Mouse (Mus musculus): ENCODE results near the gene Gm21985. TPM values are rescaled to one million over a fixed set of nuclear protein-coding genes. Genes with fewer than 3 reads are reported as not detected.
"Not testable (repeated sequence)": the region's sequence is repeated elsewhere in the genome, so short reads cannot be mapped to it uniquely, and the experiment has no call there.

The Gm21985 gene
- polyA plus RNA-seq, 1 experiment from 2014 or later, result not detected

- no peak overlapping the region for H3K27ac ChIP-seq
- DNase-seq (ENCODE audit: extremely low spot score, low spot score), result no peak
- peaks cover 21% of the 10 kb centered on the region for H3K4me1 ChIP-seq
- WGBS, result 95% methylated on average over 2 of the region's 2 CpGs
- H3K27me3 ChIP-seq (ENCODE audit: poor library complexity, severe bottlenecking), result no peaks in the 10 kb centered on the region
- no peak overlapping the region for H3K4me3 ChIP-seq
- no peaks in the 10 kb centered on the region for H3K36me3 ChIP-seq (replicated peaks)
- H3K9me3 ChIP-seq, result no peaks in the 10 kb centered on the region
Measured at GRCm38 (mm10) chr2:112270011-112270410, 3.9 kb downstream of the Gm21985 start.

GRCm38 (mm10) chr2:112272909-112273308, 6.8 kb downstream of the Gm21985 start:
- Histone ChIP-seq H3K36me3 (replicated peaks) (no peaks in the 10 kb centered on the region), H3K27ac (no peak overlapping the region)
- 97% methylated on average over 2 of the region's 2 CpGs for WGBS

DNA sequence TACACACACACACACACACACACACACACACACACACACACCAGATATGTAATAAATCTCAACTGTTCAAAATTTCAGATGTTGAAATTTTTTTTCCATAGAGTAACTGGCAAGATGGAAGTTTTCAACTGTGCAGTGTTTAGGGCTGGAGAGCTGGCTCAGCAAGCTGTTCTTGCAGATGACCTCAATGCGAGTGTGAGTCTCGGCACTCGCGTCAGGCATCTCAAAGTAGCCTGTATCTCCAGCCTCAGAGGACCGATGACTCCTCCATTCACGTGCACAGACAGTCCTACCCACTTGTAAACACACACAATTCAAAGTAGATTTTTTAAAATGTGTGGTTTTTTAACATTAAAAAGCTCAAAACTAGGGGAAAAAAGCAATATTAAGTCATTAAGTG, 7.4 kb downstream of the Gm21985 start:
- Histone ChIP-seq H3K36me3 (replicated peaks) (no peaks in the 10 kb centered on the region), H3K27me3 (ENCODE audit: poor library complexity, severe bottlenecking) (no peaks in the 10 kb centered on the region), H3K4me1 (no peaks in the 10 kb centered on the region; the same call in 1 of the 2 replicates), H3K4me3 (no peak overlapping the region), H3K9me3 (no peaks in the 10 kb centered on the region), H3K27ac (no peak overlapping the region)
- DNase-seq (ENCODE audit: extremely low spot score, low spot score), result no peak
- 92% methylated on average over 6 of the region's 6 CpGs for WGBS

More at GRCm38 (mm10) chr2:112272909-112273308, 6.8 kb downstream of the Gm21985 start:
- DNase-seq (ENCODE audit: extremely low spot score, low spot score), result no peak
- Histone ChIP-seq H3K27me3 (ENCODE audit: poor library complexity, severe bottlenecking) (no peaks in the 10 kb centered on the region), H3K4me1 (no peaks in the 10 kb centered on the region; the same call in 1 of the 2 replicates), H3K9me3 (no peaks in the 10 kb centered on the region), H3K4me3 (no peak overlapping the region)

DNA sequence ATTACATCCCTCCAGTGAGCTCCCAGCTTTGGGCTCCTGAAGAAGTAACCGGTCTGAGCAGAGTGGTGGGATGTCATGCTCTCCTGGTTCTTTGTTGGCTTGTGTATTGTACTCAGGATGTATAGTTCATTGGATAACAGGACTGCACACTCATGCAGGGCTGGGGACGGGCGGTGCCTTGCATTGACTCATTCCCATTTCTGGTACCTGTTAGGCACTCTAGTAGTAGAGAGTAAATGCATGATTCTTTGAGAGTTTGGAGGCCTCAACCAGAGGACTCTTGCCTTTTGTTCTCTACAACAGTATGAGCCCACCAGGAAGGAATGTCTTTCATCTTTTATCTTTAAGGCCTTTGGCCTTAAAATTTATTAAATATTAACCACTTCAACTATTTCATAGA, 10.8 kb downstream of the Gm21985 start:
- Histone ChIP-seq H3K27ac (no peak overlapping the region), H3K27me3 (ENCODE audit: poor library complexity, severe bottlenecking) (no peaks in the 10 kb centered on the region), H3K4me3 (no peak overlapping the region), H3K36me3 (replicated peaks) (no peaks in the 10 kb centered on the region), H3K9me3 (no peaks in the 10 kb centered on the region), H3K4me1 (no peaks in the 10 kb centered on the region)
- 94% methylated on average over 3 of the region's 3 CpGs for WGBS
- no peak for DNase-seq (ENCODE audit: extremely low spot score, low spot score)

GRCm38 (mm10) chr2:112282846-112283245, 16.7 kb downstream of the Gm21985 start:
- Histone ChIP-seq H3K36me3 (replicated peaks) (no peaks in the 10 kb centered on the region), H3K27ac (no peak overlapping the region), H3K4me1 (peaks cover 19% of the 10 kb centered on the region), H3K9me3 (no peaks in the 10 kb centered on the region), H3K27me3 (ENCODE audit: poor library complexity, severe bottlenecking) (no peaks in the 10 kb centered on the region), H3K4me3 (no peak overlapping the region)
- no peak for DNase-seq (ENCODE audit: extremely low spot score, low spot score)
- 98% methylated on average over 1 of the region's 1 CpGs for WGBS

- Histone ChIP-seq H3K36me3 (replicated peaks) (no peaks in the 10 kb centered on the region), H3K27me3 (ENCODE audit: poor library complexity, severe bottlenecking) (no peaks in the 10 kb centered on the region), H3K27ac (peak overlapping the region; percentile 81), H3K9me3 (no peaks in the 10 kb centered on the region), H3K4me3 (peak overlapping the region; percentile 61), H3K4me1 (peaks cover 19% of the 10 kb centered on the region)
- peak; percentile 46 for DNase-seq (ENCODE audit: extremely low spot score, low spot score)
- 2% methylated on average over 21 of the region's 21 CpGs for WGBS
Measured at GRCm38 (mm10) chr2:112284363-112285030, 18.4 kb downstream of the Gm21985 start.

DNA sequence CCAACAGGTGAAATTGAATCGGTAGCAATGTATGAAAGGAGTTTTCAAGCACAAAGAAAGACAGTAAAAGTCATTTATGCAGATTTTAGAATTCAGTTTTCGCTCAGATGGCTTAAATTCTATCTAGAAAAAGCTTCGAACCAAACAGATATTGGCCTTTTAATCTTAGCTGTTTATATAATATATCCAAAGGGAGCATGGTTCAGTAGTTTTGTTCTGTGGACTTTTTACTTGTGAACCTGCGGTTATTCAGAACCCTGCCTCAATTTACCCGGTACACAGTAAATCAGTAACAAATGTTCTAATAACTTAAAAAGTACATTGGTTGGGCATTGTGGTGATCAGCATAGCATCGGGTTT, 18.9 kb downstream of the Gm21985 start:
- Histone ChIP-seq H3K36me3 (replicated peaks) (no peaks in the 10 kb centered on the region), H3K4me3 (peak overlapping the region; percentile 61), H3K27me3 (ENCODE audit: poor library complexity, severe bottlenecking) (no peaks in the 10 kb centered on the region), H3K27ac (no peak overlapping the region), H3K9me3 (no peaks in the 10 kb centered on the region), H3K4me1 (peaks cover 19% of the 10 kb centered on the region)
- no peak for DNase-seq (ENCODE audit: extremely low spot score, low spot score)
- 65% methylated on average over 6 of the region's 6 CpGs for WGBS

DNA sequence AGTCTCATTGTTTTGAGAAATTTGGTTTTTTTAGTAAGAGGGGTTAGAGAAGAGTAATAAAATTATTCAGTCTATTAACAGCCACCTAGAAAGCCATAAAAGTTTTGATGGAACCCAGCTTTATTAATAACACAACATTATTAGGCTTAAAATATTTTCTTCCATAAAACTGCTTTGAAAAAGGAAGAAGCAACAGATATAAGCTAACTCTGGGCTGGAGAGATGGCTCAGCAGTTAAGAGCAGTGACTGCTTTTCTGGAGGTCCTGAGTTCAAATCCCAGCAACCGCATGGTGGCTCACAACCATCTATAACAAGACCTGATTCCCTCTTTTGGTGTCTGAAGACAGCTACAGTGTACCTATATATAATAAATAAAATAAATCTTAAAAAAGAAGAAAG, 19.9 kb downstream of the Gm21985 start:
- not testable (repeated sequence) for H3K4me3 ChIP-seq; H3K27ac ChIP-seq; H3K27me3 ChIP-seq (ENCODE audit: poor library complexity, severe bottlenecking); H3K9me3 ChIP-seq; DNase-seq (ENCODE audit: extremely low spot score, low spot score); H3K36me3 ChIP-seq (replicated peaks)
- WGBS, result 90% methylated on average over 1 of the region's 1 CpGs
- peaks cover 19% of the 10 kb centered on the region for H3K4me1 ChIP-seq

DNA sequence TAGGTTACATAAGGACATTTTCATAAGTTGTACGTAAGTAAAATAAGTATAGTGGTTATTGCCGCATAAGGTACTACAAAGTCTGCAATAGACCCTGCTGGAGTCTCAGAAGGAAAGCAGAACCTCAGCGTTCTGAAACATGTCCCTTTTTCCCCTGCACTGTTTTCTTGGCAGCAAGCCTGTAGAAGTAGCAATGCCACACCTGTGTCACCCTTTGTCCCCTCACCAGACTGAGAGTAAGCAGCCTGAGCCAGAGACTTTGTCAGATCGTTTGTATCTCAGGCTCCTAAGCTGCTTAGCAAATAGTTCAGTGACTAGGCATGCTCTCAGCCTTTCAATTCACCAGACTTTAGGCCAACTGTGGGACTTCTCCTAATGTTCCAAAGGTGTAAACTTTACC, 20.9 kb downstream of the Gm21985 start:
- Histone ChIP-seq H3K27ac (no peak overlapping the region), H3K36me3 (replicated peaks) (no peaks in the 10 kb centered on the region), H3K27me3 (ENCODE audit: poor library complexity, severe bottlenecking) (no peaks in the 10 kb centered on the region), H3K9me3 (no peaks in the 10 kb centered on the region), H3K4me1 (peaks cover 19% of the 10 kb centered on the region), H3K4me3 (no peak overlapping the region)
- no peak for DNase-seq (ENCODE audit: extremely low spot score, low spot score)
- WGBS, result 66% methylated on average over 4 of the region's 4 CpGs

GRCm38 (mm10) chr2:112289507-112289906, 23.4 kb downstream of the Gm21985 start:
- H3K9me3 ChIP-seq, result no peaks in the 10 kb centered on the region
- no peaks in the 10 kb centered on the region for H3K36me3 ChIP-seq (replicated peaks)
- no peak overlapping the region for H3K4me3 ChIP-seq
- no peaks in the 10 kb centered on the region for H3K27me3 ChIP-seq (ENCODE audit: poor library complexity, severe bottlenecking)
- no peak for DNase-seq (ENCODE audit: extremely low spot score, low spot score)
- peaks cover 12% of the 10 kb centered on the region for H3K4me1 ChIP-seq
- 94% methylated on average over 3 of the region's 3 CpGs for WGBS
- H3K27ac ChIP-seq, result no peak overlapping the region

DNA sequence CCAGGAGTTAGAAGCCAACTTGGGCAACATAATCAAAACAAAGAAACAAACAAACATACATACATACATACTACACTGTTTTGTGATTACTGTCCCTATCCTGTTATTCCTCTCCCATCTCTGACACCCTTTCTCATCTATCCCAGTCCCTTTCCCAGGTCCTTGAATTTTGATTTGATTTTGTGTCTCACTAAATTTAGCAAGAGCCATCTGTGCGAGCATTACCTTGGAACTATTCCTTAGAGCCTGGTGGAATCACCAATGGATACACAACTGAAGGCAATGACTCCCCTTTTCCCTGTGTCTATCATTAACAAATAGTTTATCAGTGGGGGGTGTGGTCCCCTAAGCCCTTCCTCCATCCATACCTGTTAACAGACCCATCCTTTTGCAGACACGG, 26.7 kb downstream of the Gm21985 start:
- no peak for DNase-seq (ENCODE audit: extremely low spot score, low spot score)

GRCm38 (mm10) chr2:112296211-112296610, 30.1 kb downstream of the Gm21985 start:
- no peak overlapping the region for H3K27ac ChIP-seq
- H3K4me1 ChIP-seq, result no peaks in the 10 kb centered on the region
- 88% methylated on average over 3 of the region's 3 CpGs for WGBS
- no peaks in the 10 kb centered on the region for H3K9me3 ChIP-seq
- no peak for DNase-seq (ENCODE audit: extremely low spot score, low spot score)
- no peaks in the 10 kb centered on the region for H3K27me3 ChIP-seq (ENCODE audit: poor library complexity, severe bottlenecking)
- no peak overlapping the region for H3K4me3 ChIP-seq
- no peaks in the 10 kb centered on the region for H3K36me3 ChIP-seq (replicated peaks)

More for the DNA sequence above, 26.7 kb downstream of the Gm21985 start:
- Histone ChIP-seq H3K4me3 (no peak overlapping the region), H3K27ac (no peak overlapping the region), H3K36me3 (replicated peaks) (no peaks in the 10 kb centered on the region), H3K4me1 (no peaks in the 10 kb centered on the region), H3K9me3 (no peaks in the 10 kb centered on the region), H3K27me3 (ENCODE audit: poor library complexity, severe bottlenecking) (no peaks in the 10 kb centered on the region)
- WGBS, result 93% methylated on average over 2 of the region's 2 CpGs

DNA sequence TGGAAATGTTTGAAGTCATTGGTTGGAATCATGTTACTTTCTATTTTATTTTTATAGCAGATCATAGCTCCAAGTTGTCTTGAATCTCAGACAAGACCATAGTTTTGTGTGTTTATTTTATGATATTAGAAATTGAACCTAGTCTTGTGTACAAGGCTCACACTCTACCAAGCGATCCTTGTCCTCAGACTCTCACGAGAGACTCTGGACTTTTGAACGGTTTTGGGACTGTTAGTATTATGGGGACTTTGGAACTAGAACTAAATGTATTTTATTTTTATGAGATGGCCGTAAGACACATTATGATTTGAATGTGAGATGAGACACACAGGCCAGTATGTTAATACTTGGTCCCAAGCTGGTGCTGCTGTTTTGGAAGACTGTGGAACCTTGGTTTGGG, 32.1 kb downstream of the Gm21985 start:
- no peaks in the 10 kb centered on the region for H3K36me3 ChIP-seq (replicated peaks)
- WGBS, result 95% methylated on average over 4 of the region's 4 CpGs
- DNase-seq (ENCODE audit: extremely low spot score, low spot score), result no peak
- H3K4me1 ChIP-seq, result no peaks in the 10 kb centered on the region
- no peaks in the 10 kb centered on the region for H3K9me3 ChIP-seq
- H3K27ac ChIP-seq, result no peak overlapping the region
- no peaks in the 10 kb centered on the region for H3K27me3 ChIP-seq (ENCODE audit: poor library complexity, severe bottlenecking)
- no peak overlapping the region for H3K4me3 ChIP-seq

DNA sequence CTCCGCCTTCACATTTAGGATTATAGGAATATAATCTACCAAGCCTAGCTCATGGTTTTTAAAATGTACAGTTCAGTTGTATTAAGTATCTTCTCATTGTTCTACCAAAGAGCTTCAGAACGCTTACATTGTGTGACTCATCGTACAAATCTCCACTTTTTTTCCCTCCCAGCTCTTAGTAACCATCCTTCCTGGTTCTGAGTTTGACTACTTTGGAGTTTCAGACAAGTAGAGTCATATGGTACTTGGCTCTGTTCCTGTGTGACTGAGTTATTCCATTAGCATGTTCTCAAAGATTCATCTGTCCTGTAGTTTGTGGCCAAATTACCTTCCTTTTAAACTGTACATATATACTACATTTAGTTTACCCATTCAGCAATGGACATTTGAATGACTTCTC, 42.6 kb downstream of the Gm21985 start:
- WGBS, result 94% methylated on average over 3 of the region's 3 CpGs
- no peak overlapping the region for H3K4me3 ChIP-seq
- H3K4me1 ChIP-seq, result no peaks in the 10 kb centered on the region

More for the DNA sequence above, 42.6 kb downstream of the Gm21985 start:
- Histone ChIP-seq H3K27me3 (ENCODE audit: poor library complexity, severe bottlenecking) (no peaks in the 10 kb centered on the region), H3K36me3 (replicated peaks) (no peaks in the 10 kb centered on the region), H3K9me3 (no peaks in the 10 kb centered on the region), H3K27ac (no peak overlapping the region)
- DNase-seq (ENCODE audit: extremely low spot score, low spot score), result no peak

All from forebrain, embryonic 10.5 days (tissue).